Mouse (Mus musculus) kidney, postnatal 0 days (tissue): ENCODE measurements around the gene Cnfn. TPM values are rescaled to one million over a fixed set of nuclear protein-coding genes. Genes with fewer than 3 reads are reported as not detected.
A peak's percentile ranks its signal among the peaks of the same experiment; 100 is the strongest.

ENCODE experiments used
- ATAC-seq: fragments of 200-750 bp; cut with Nextera tagmentation; replicated peaks from 2 replicates; pipeline ENCODE4 v1.8.0; 2017; ENCODE audit warnings: low read depth, moderate number of reproducible peaks, moderate TSS enrichment, moderate library complexity; ENCODE audit not compliant: low FRiP score
- DNase-seq: peaks from one replicate; pipeline ENCODE4 v3.0.0-alpha.2; 2016; ENCODE audit warnings: low spot score
- H3K27ac ChIP-seq: fragments of 300-500 bp; sonication (generic); 2 replicates; pipeline ENCODE4 v1.5.1; 2014; ENCODE audit warnings: mild to moderate bottlenecking
- H3K27me3 ChIP-seq: fragments of 300-500 bp; sonication (generic); 2 replicates; pipeline ENCODE4 v1.6.1; 2014; ENCODE audit warnings: low read length, mixed read lengths; ENCODE audit not compliant: insufficient read depth
- H3K36me3 ChIP-seq: fragments of 300-500 bp; sonication (generic); 2 replicates; pipeline ENCODE4 v1.6.1; 2014; ENCODE audit warnings: low read length, mixed read lengths; ENCODE audit not compliant: insufficient read depth
- H3K4me1 ChIP-seq: fragments of 300-500 bp; sonication (generic); replicated peaks from 2 replicates; pipeline ENCODE4 v1.6.1; 2014; ENCODE audit warnings: antibody characterized with exemption, low read length, mixed read lengths; ENCODE audit not compliant: insufficient read depth
- H3K4me2 ChIP-seq: fragments of 300-500 bp; sonication (generic); 2 replicates; pipeline ENCODE4 v1.6.1; 2014; ENCODE audit warnings: mild to moderate bottlenecking, low read length, moderate library complexity, mixed read lengths
- H3K4me3 ChIP-seq: fragments of 300-500 bp; sonication (generic); replicated peaks from 2 replicates; pipeline ENCODE4 v1.5.1; 2014; ENCODE audit warnings: low read depth, low read length
- H3K9ac ChIP-seq: fragments of 300-500 bp; sonication (generic); 2 replicates; pipeline ENCODE4 v1.6.1; 2014; ENCODE audit warnings: low read depth, low read length
- H3K9me3 ChIP-seq: fragments of 300-500 bp; sonication (generic); replicated peaks from 2 replicates; pipeline ENCODE4 v1.6.1; 2016; ENCODE audit warnings: low read length, inconsistent platforms, mixed read lengths
- CTCF ChIP-seq: IDR thresholded peaks from 2 replicates; pipeline ENCODE4 v1.5.1; 2016; ENCODE audit warnings: antibody characterized with exemption, low read depth, mild to moderate bottlenecking, moderate library complexity
- WGBS: fragments of 180-500 bp; shearing (Covaris S2); extraction: QIAGEN DNeasy Blood & Tissue Kit; methylation state at CpG from one replicate; pipeline ENCODE4 v1.1.7; 2014; 5-methylcytosine and 5-hydroxymethylcytosine counted together
- polyA plus RNA-seq: library from polyadenylated mRNA; unstranded; fragments of >200 nt; fragmentation: Nextera tagmentation; extraction: Ambion mirVana; gene quantifications from 2 replicates; pipeline ENCODE4 v1.2.1, GENCODE M21; 2015

The Cnfn gene
- not detected in 2 replicates for polyA plus RNA-seq

DNA sequence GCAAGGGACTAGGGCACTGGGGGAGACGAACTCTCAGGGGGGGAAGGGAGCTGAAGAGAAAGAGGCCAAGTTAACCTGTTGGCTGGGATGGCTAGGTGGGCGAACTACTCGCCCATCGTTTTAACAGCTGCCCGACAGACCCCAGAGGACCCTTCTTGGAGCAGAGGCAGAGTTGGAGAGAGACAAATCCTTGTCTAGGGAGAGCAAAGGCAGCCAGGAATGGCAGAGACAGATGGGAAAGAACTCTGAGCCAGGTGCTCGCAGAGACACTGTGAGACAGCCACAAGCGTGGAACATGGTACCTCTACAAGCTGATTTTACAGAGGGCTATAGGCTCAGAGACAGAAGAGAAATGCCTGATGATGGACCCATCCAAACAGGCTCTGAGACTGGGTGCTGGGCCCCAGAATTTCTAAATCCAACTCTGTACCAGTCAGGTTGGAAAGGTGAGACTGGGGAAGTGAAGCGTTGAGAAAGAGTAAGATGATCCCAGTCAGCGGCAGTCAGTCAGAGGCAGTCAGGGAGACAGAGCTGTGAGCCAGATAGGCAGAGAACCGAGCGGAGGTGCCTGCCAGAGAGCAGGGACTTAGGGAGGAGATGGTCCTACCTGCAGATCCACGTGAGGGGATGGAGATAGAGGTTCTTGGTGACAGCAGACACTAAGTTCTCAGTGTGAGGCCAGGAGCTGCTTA is at the start of gene Cnfn:
Gene Cnfn, minus strand, starts transcription at position 667 of the 692 bp plus-strand sequence.
- TF ChIP-seq CTCF, result no peak
- 44% methylated on average over 12 of the region's 12 CpGs for WGBS

GRCm38 (mm10) chr7:25417597-25417996 is 48.1 kb upstream of the Cnfn start:
- DNase-seq, result no peak

More for the DNA sequence above, at the start of gene Cnfn:
- peaks cover 12% of the 10 kb centered on the region for H3K27me3 ChIP-seq
- H3K36me3 ChIP-seq, result peaks cover 3% of the 10 kb centered on the region; the same call in 1 of the 2 replicates
- no peak within 1 kb of the TSS for H3K4me3 ChIP-seq
- H3K4me2 ChIP-seq, result no peak within 1 kb of the TSS
- H3K4me1 ChIP-seq, result no peaks in the 10 kb centered on the region
- ATAC-seq (no peak), DNase-seq (no peak)
- no peak within 1 kb of the TSS for H3K9ac ChIP-seq
- H3K9me3 ChIP-seq, result no peaks in the 10 kb centered on the region
- no peak within 1 kb of the TSS for H3K27ac ChIP-seq

DNA sequence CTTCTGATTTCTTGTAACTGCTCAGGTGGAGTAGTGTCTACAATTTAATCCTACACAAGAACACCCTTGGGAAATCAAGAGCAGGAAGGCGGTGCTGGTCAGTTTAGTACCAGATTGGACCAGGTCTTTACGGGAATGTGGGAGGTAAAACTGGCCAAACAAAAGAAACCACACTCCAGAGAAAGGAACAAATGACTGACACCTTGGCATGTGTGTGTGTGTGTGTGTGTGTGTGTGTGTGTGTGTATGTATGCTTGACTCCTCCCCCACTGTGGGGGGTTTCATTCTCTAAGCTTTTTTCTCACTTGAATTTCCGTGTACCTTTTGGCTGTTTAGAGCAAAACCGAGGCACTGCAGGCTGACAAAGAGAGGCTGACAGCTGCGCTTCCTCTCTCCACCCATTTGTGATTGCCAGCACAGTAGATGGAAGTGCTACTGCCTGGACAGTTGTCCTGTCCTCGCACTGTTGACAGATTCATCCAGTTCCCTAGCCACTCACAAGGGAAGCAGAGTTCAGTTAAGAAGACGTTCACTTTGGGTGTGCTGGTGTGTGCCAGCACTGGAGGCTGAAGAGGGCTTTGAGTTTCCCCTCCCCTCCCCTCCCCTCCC is 43.4 kb upstream of the Cnfn start, which contains the start of gene Cxcl17:
Gene Cxcl17, minus strand, starts transcription at position 54 of the 609 bp plus-strand sequence.
- DNase-seq (no peak), ATAC-seq (no peak)
- no peak for TF ChIP-seq CTCF
- H3K9me3 ChIP-seq, result no peaks in the 10 kb centered on the region
- no peaks in the 10 kb centered on the region for H3K4me1 ChIP-seq
- H3K9ac ChIP-seq, result no peak within 1 kb of the TSS
- H3K27me3 ChIP-seq, result no peaks in the 10 kb centered on the region
- no peak within 1 kb of the TSS for H3K27ac ChIP-seq
- no peak within 1 kb of the TSS for H3K4me3 ChIP-seq
- H3K4me2 ChIP-seq, result no peak within 1 kb of the TSS
- WGBS, result 35% methylated on average over 7 of the region's 7 CpGs
- no peaks in the 10 kb centered on the region for H3K36me3 ChIP-seq

More at GRCm38 (mm10) chr7:25417597-25417996, 48.1 kb upstream of the Cnfn start:
- TF ChIP-seq CTCF, result peak; percentile 69
- Histone ChIP-seq H3K27ac (no peak overlapping the region), H3K4me3 (no peak overlapping the region), H3K27me3 (no peaks in the 10 kb centered on the region), H3K36me3 (no peaks in the 10 kb centered on the region), H3K4me2 (no peak overlapping the region), H3K4me1 (no peaks in the 10 kb centered on the region), H3K9ac (no peak overlapping the region), H3K9me3 (no peaks in the 10 kb centered on the region)
- ATAC-seq, result no peak
- WGBS, result 83% methylated on average over 1 of the region's 1 CpGs

DNA sequence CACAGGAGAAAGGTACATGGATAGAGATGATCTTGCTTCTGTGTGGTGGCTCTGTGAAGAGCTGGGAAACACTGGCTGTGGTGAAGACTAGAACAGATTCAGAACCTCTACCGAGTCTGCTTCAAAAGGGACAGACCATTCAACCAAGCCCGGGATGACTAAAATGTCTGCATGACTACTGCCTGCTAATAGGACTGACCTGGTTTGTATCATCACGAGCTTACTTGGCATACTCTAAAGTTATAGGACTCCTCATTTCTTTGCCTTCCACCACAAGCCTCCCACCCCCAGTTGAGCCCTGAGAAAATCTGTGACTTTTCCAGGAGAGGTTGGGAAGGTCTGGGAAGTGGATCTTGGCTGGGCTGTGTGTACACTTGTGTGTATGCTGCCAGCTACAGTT is 42.3 kb upstream of the Cnfn start:
- Histone ChIP-seq H3K4me1 (no peaks in the 10 kb centered on the region), H3K27ac (no peak overlapping the region), H3K4me2 (no peak overlapping the region), H3K4me3 (no peak overlapping the region), H3K9ac (no peak overlapping the region), H3K36me3 (no peaks in the 10 kb centered on the region), H3K9me3 (no peaks in the 10 kb centered on the region), H3K27me3 (no peaks in the 10 kb centered on the region)
- DNase-seq, result no peak
- 90% methylated on average over 3 of the region's 3 CpGs for WGBS
- no peak for TF ChIP-seq CTCF
- no peak for ATAC-seq

GRCm38 (mm10) chr7:25410969-25411615 is 41.6 kb upstream of the Cnfn start:
- no peak overlapping the region for H3K4me2 ChIP-seq
- TF ChIP-seq CTCF, result no peak
- no peak overlapping the region for H3K4me3 ChIP-seq

DNA sequence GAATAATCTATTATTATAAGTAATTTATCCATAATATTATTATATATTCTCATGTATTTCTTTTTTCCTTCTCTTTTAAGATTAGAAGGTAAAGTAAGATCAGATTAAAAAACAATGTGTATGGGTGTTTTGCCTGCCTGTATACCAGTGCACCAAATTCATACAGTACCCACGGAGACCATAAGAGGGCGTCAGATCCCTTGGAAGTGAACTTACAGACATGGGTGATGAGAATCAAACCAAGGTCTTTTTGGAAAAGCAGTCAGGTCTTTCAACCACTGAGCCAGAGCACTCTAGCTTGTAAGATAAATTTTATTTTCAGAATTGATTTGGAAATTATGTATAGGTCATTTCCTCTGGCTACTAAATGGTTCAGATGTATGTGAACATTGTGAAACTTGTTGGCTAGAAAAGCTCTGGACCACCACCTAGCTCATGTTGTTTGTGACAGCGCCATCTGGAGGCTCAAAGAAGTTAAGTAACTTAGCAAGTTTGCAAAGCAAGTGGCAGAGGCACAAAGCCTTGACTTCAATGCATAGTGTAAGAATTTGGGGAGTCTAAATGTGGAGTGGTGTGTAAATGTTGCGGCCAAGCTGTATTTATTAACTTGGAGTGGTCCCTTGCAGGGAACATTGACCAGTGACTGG is 39.7 kb upstream of the Cnfn start:
- Histone ChIP-seq H3K9me3 (no peaks in the 10 kb centered on the region), H3K4me2 (no peak overlapping the region), H3K4me3 (no peak overlapping the region), H3K27me3 (no peaks in the 10 kb centered on the region), H3K9ac (no peak overlapping the region), H3K4me1 (no peaks in the 10 kb centered on the region), H3K36me3 (no peaks in the 10 kb centered on the region), H3K27ac (no peak overlapping the region)
- peak; percentile 73 for DNase-seq
- no peak for ATAC-seq
- peak; percentile 60 for TF ChIP-seq CTCF
- WGBS, result 50% methylated on average over 4 of the region's 4 CpGs

More at GRCm38 (mm10) chr7:25410969-25411615, 41.6 kb upstream of the Cnfn start:
- no peaks in the 10 kb centered on the region for H3K27me3 ChIP-seq
- DNase-seq, result no peak
- 63% methylated on average over 1 of the region's 1 CpGs for WGBS
- ATAC-seq, result no peak
- H3K36me3 ChIP-seq, result no peaks in the 10 kb centered on the region
- no peaks in the 10 kb centered on the region for H3K9me3 ChIP-seq
- H3K4me1 ChIP-seq, result no peaks in the 10 kb centered on the region
- H3K27ac ChIP-seq, result no peak overlapping the region
- H3K9ac ChIP-seq, result no peak overlapping the region
